Mouse (Mus musculus): ENCODE results near the gene Cops7a. TPM values are rescaled to one million over a fixed set of nuclear protein-coding genes. Genes with fewer than 3 reads are reported as not detected.

Gene Cops7a
- polyA plus RNA-seq, 1 experiment from 2014 or later, result 141 TPM

GRCm38 (mm10) chr6:124995246-124995645 lies 29.9 kb upstream of the Cops7a start:
- peaks cover under 1% of the 10 kb centered on the region; the same call in 1 of the 2 replicates for H3K9me3 ChIP-seq (replicated peaks)
- H3K4me1 ChIP-seq, result peaks cover 31% of the 10 kb centered on the region
- H3K4me3 ChIP-seq, result no peak overlapping the region
- H3K27me3 ChIP-seq (ENCODE audit: low read depth, poor library complexity, severe bottlenecking), result peaks cover 91% of the 10 kb centered on the region
- DNase-seq (ENCODE audit: low spot score), result no peak
- no peak overlapping the region for H3K27ac ChIP-seq
- WGBS, result 85% methylated on average over 7 of the region's 7 CpGs
- no peaks in the 10 kb centered on the region for H3K36me3 ChIP-seq

GRCm38 (mm10) chr6:124993876-124994275 lies 28.5 kb upstream of the Cops7a start:
- peaks cover 31% of the 10 kb centered on the region for H3K4me1 ChIP-seq
- DNase-seq (ENCODE audit: low spot score), result no peak
- H3K9me3 ChIP-seq (replicated peaks), result peaks cover 5% of the 10 kb centered on the region; the same call in 1 of the 2 replicates
- no peaks in the 10 kb centered on the region for H3K36me3 ChIP-seq
- 13% methylated on average over 11 of the region's 11 CpGs for WGBS
- no peak overlapping the region for H3K27ac ChIP-seq
- H3K4me3 ChIP-seq, result no peak overlapping the region
- peaks cover 77% of the 10 kb centered on the region for H3K27me3 ChIP-seq (ENCODE audit: low read depth, poor library complexity, severe bottlenecking)

- no peak overlapping the region for H3K4me3 ChIP-seq
- no peaks in the 10 kb centered on the region for H3K36me3 ChIP-seq
- no peak for DNase-seq (ENCODE audit: low spot score)
- H3K27ac ChIP-seq, result no peak overlapping the region
- 82% methylated on average over 9 of the region's 9 CpGs for WGBS
- peaks cover 72% of the 10 kb centered on the region for H3K27me3 ChIP-seq (ENCODE audit: low read depth, poor library complexity, severe bottlenecking)
- peaks cover 5% of the 10 kb centered on the region; the same call in 1 of the 2 replicates for H3K9me3 ChIP-seq (replicated peaks)
- H3K4me1 ChIP-seq, result peaks cover 28% of the 10 kb centered on the region
These were observed 28.0 kb upstream of the Cops7a start for GRCm38 (mm10) chr6:124993365-124993764.

- Histone ChIP-seq H3K4me3 (no peak overlapping the region), H3K27me3 (ENCODE audit: low read depth, poor library complexity, severe bottlenecking) (peaks cover 61% of the 10 kb centered on the region), H3K4me1 (peaks cover 16% of the 10 kb centered on the region), H3K9me3 (replicated peaks) (peaks cover 5% of the 10 kb centered on the region; the same call in 1 of the 2 replicates), H3K27ac (no peak overlapping the region), H3K36me3 (no peaks in the 10 kb centered on the region)
- DNase-seq (ENCODE audit: low spot score), result no peak
- 86% methylated on average over 4 of the region's 4 CpGs for WGBS
These were observed 26.9 kb upstream of the Cops7a start for GRCm38 (mm10) chr6:124992241-124992640.

GRCm38 (mm10) chr6:124967766-124968165 lies 2.4 kb upstream of the Cops7a start:
- Histone ChIP-seq H3K4me1 (peaks cover 16% of the 10 kb centered on the region), H3K27me3 (ENCODE audit: low read depth, poor library complexity, severe bottlenecking) (no peaks in the 10 kb centered on the region), H3K4me3 (no peak overlapping the region), H3K27ac (no peak overlapping the region), H3K9me3 (replicated peaks) (no peaks in the 10 kb centered on the region), H3K36me3 (peaks cover 15% of the 10 kb centered on the region)
- WGBS, result 69% methylated on average over 4 of the region's 4 CpGs
- peak; percentile 67 for DNase-seq (ENCODE audit: low spot score)

- H3K27me3 ChIP-seq (ENCODE audit: low read depth, poor library complexity, severe bottlenecking), result no peaks in the 10 kb centered on the region
- H3K27ac ChIP-seq, result no peak overlapping the region
- H3K4me1 ChIP-seq, result peaks cover 16% of the 10 kb centered on the region
- peaks cover 26% of the 10 kb centered on the region for H3K36me3 ChIP-seq
- no peak for DNase-seq (ENCODE audit: low spot score)
- 96% methylated on average over 7 of the region's 7 CpGs for WGBS
- no peaks in the 10 kb centered on the region for H3K9me3 ChIP-seq (replicated peaks)
- H3K4me3 ChIP-seq, result peak overlapping the region; percentile 86
These were observed 1.3 kb upstream of the Cops7a start for GRCm38 (mm10) chr6:124966466-124967118.

GRCm38 (mm10) chr6:124965747-124966146 lies 409 bp upstream of the Cops7a start:
- peaks cover 16% of the 10 kb centered on the region for H3K4me1 ChIP-seq
- peak overlapping the region; percentile 86 for H3K4me3 ChIP-seq
- no peak for DNase-seq (ENCODE audit: low spot score)
- no peaks in the 10 kb centered on the region for H3K27me3 ChIP-seq (ENCODE audit: low read depth, poor library complexity, severe bottlenecking)
- peak overlapping the region; percentile 94 for H3K27ac ChIP-seq
- 19% methylated on average over 15 of the region's 15 CpGs for WGBS
- H3K36me3 ChIP-seq, result peaks cover 35% of the 10 kb centered on the region
- no peaks in the 10 kb centered on the region for H3K9me3 ChIP-seq (replicated peaks)

- H3K9me3 ChIP-seq (replicated peaks), result no peaks in the 10 kb centered on the region
- H3K27ac ChIP-seq, result peak overlapping the region; percentile 94
- peak overlapping the region; percentile 86 for H3K4me3 ChIP-seq
- peaks cover 46% of the 10 kb centered on the region for H3K36me3 ChIP-seq
- peaks cover 16% of the 10 kb centered on the region for H3K4me1 ChIP-seq
- WGBS, result 41% methylated on average over 16 of the region's 16 CpGs
- no peaks in the 10 kb centered on the region for H3K27me3 ChIP-seq (ENCODE audit: low read depth, poor library complexity, severe bottlenecking)
- no peak for DNase-seq (ENCODE audit: low spot score)
These were observed 700 bp downstream of the Cops7a start for GRCm38 (mm10) chr6:124964638-124965037.

GRCm38 (mm10) chr6:124961021-124961420 lies 4.3 kb downstream of the Cops7a start:
- H3K4me3 ChIP-seq, result no peak overlapping the region
- H3K27ac ChIP-seq, result no peak overlapping the region
- peaks cover 69% of the 10 kb centered on the region for H3K36me3 ChIP-seq
- H3K9me3 ChIP-seq (replicated peaks), result no peaks in the 10 kb centered on the region
- H3K27me3 ChIP-seq (ENCODE audit: low read depth, poor library complexity, severe bottlenecking), result no peaks in the 10 kb centered on the region
- peaks cover 11% of the 10 kb centered on the region for H3K4me1 ChIP-seq
- DNase-seq (ENCODE audit: low spot score), result no peak
- WGBS, result 96% methylated on average over 12 of the region's 12 CpGs

- Histone ChIP-seq H3K27me3 (ENCODE audit: low read depth, poor library complexity, severe bottlenecking) (no peaks in the 10 kb centered on the region), H3K27ac (no peak overlapping the region), H3K4me1 (peaks cover 8% of the 10 kb centered on the region), H3K4me3 (no peak overlapping the region), H3K36me3 (peaks cover 79% of the 10 kb centered on the region), H3K9me3 (replicated peaks) (no peaks in the 10 kb centered on the region)
- no peak for DNase-seq (ENCODE audit: low spot score)
- WGBS, result 94% methylated on average over 13 of the region's 13 CpGs
These were observed 5.4 kb downstream of the Cops7a start for GRCm38 (mm10) chr6:124959960-124960359.

- no peak overlapping the region for H3K4me3 ChIP-seq
- no peaks in the 10 kb centered on the region for H3K4me1 ChIP-seq
- H3K36me3 ChIP-seq, result peaks cover 88% of the 10 kb centered on the region
- H3K27ac ChIP-seq, result no peak overlapping the region
- no peak for DNase-seq (ENCODE audit: low spot score)
- 92% methylated on average over 3 of the region's 3 CpGs for WGBS
- H3K9me3 ChIP-seq (replicated peaks), result no peaks in the 10 kb centered on the region
- H3K27me3 ChIP-seq (ENCODE audit: low read depth, poor library complexity, severe bottlenecking), result no peaks in the 10 kb centered on the region
These were observed 7.2 kb downstream of the Cops7a start for GRCm38 (mm10) chr6:124958127-124958526.

- 95% methylated on average over 4 of the region's 4 CpGs for WGBS
- no peak for DNase-seq (ENCODE audit: low spot score)
- Histone ChIP-seq H3K27me3 (ENCODE audit: low read depth, poor library complexity, severe bottlenecking) (no peaks in the 10 kb centered on the region), H3K36me3 (peaks cover 61% of the 10 kb centered on the region), H3K4me3 (no peak overlapping the region), H3K27ac (no peak overlapping the region), H3K9me3 (replicated peaks) (no peaks in the 10 kb centered on the region; the same call in 1 of the 2 replicates), H3K4me1 (no peaks in the 10 kb centered on the region)
These were observed 10.1 kb downstream of the Cops7a start for GRCm38 (mm10) chr6:124955212-124955611.

GRCm38 (mm10) chr6:124953991-124954715 lies 11.2 kb downstream of the Cops7a start:
- 87% methylated on average over 2 of the region's 2 CpGs for WGBS

More at GRCm38 (mm10) chr6:124953991-124954715, 11.2 kb downstream of the Cops7a start:
- Histone ChIP-seq H3K9me3 (replicated peaks) (no peaks in the 10 kb centered on the region; the same call in 1 of the 2 replicates), H3K27ac (no peak overlapping the region), H3K4me3 (no peak overlapping the region), H3K4me1 (no peaks in the 10 kb centered on the region), H3K27me3 (ENCODE audit: low read depth, poor library complexity, severe bottlenecking) (no peaks in the 10 kb centered on the region), H3K36me3 (peaks cover 51% of the 10 kb centered on the region)
- no peak for DNase-seq (ENCODE audit: low spot score)
